Mouse (Mus musculus) embryonic facial prominence, embryonic 15.5 days (tissue): Measurements from ENCODE around the gene Znrf1. TPM values are rescaled to one million over a fixed set of nuclear protein-coding genes. Genes with fewer than 3 reads are reported as not detected.

Experiments used
- ATAC-seq: fragments of 200-750 bp; cut with Nextera tagmentation; 2 replicates; pipeline ENCODE4 v1.8.0; 2017; ENCODE audit warnings: low read depth, moderate TSS enrichment; ENCODE audit not compliant: insufficient number of reproducible peaks, low FRiP score, low TSS enrichment
- H3K27ac ChIP-seq: fragments of 300-500 bp; sonication (generic); replicated peaks from 2 replicates; pipeline ENCODE4 v1.5.1; 2015; ENCODE audit warnings: mild to moderate bottlenecking, inconsistent platforms
- H3K27me3 ChIP-seq: fragments of 300-500 bp; sonication (generic); 2 replicates; pipeline ENCODE4 v1.6.1; 2015; ENCODE audit warnings: inconsistent platforms
- H3K36me3 ChIP-seq: fragments of 300-500 bp; sonication (generic); 2 replicates; pipeline ENCODE4 v1.6.1; 2015; ENCODE audit warnings: mild to moderate bottlenecking, inconsistent platforms
- H3K4me1 ChIP-seq: fragments of 300-500 bp; sonication (generic); 2 replicates; pipeline ENCODE4 v1.6.1; 2015; ENCODE audit warnings: inconsistent platforms
- H3K4me2 ChIP-seq: fragments of 300-500 bp; sonication (generic); replicated peaks from 2 replicates; pipeline ENCODE4 v1.6.1; 2015; ENCODE audit warnings: mild to moderate bottlenecking, inconsistent platforms
- H3K4me3 ChIP-seq: fragments of 300-500 bp; sonication (generic); replicated peaks from 2 replicates; pipeline ENCODE4 v1.5.1; 2015; ENCODE audit warnings: mild to moderate bottlenecking, inconsistent platforms
- H3K9ac ChIP-seq: fragments of 300-500 bp; sonication (generic); 2 replicates; pipeline ENCODE4 v1.6.1; 2015; ENCODE audit warnings: inconsistent platforms
- H3K9me3 ChIP-seq: fragments of 300-500 bp; sonication (generic); replicated peaks from 2 replicates; pipeline ENCODE4 v1.6.1; 2016; ENCODE audit warnings: inconsistent platforms
- WGBS: fragments of 180-500 bp; shearing (Covaris S2); methylation state at CpG from one replicate; pipeline ENCODE4 v1.1.7; 2015; 5-methylcytosine and 5-hydroxymethylcytosine counted together
- polyA plus RNA-seq: library from polyadenylated mRNA; unstranded; fragments of >200 nt; fragmentation: Nextera tagmentation; extraction: Ambion mirVana; gene quantifications from 2 replicates; pipeline ENCODE4 v1.2.1, GENCODE M21; 2015

Znrf1 gene
- polyA plus RNA-seq, 1 experiment from 2014 or later: 42.7 TPM

GRCm38 (mm10) chr8:111535491-111535890 lies 406 bp upstream of the Znrf1 start:
- Histone ChIP-seq H3K36me3 (no peaks in the 10 kb centered on the region), H3K4me3 (peak overlapping the region; percentile 72), H3K9me3 (no peaks in the 10 kb centered on the region), H3K27ac (no peak overlapping the region), H3K4me1 (peaks cover 31% of the 10 kb centered on the region), H3K9ac (no peak overlapping the region), H3K4me2 (peak overlapping the region; percentile 77), H3K27me3 (no peaks in the 10 kb centered on the region)
- WGBS: 33% methylated on average over 5 of the region's 5 CpGs
- no peak for ATAC-seq

GRCm38 (mm10) chr8:111536978-111537764 lies 1.3 kb downstream of the Znrf1 start:
- Histone ChIP-seq H3K4me1 (peaks cover 38% of the 10 kb centered on the region), H3K36me3 (no peaks in the 10 kb centered on the region), H3K27me3 (no peaks in the 10 kb centered on the region), H3K9me3 (no peaks in the 10 kb centered on the region), H3K4me2 (peak overlapping the region; percentile 77), H3K4me3 (peak overlapping the region; percentile 72), H3K27ac (peak overlapping the region; percentile 93), H3K9ac (peak overlapping the region; percentile 74)
- no peak for ATAC-seq
- under 1% methylated on average over 64 of the region's 64 CpGs for WGBS

GRCm38 (mm10) chr8:111537765-111538158 lies 1.9 kb downstream of the Znrf1 start:
- no peak for ATAC-seq
- no peaks in the 10 kb centered on the region for H3K9me3 ChIP-seq
- H3K4me2 ChIP-seq: peak overlapping the region; percentile 77
- peak overlapping the region; percentile 74 for H3K9ac ChIP-seq
- peaks cover 38% of the 10 kb centered on the region for H3K4me1 ChIP-seq
- H3K27ac ChIP-seq: peak overlapping the region; percentile 93
- H3K27me3 ChIP-seq: no peaks in the 10 kb centered on the region
- 3% methylated on average over 8 of the region's 8 CpGs for WGBS
- H3K36me3 ChIP-seq: no peaks in the 10 kb centered on the region
- peak overlapping the region; percentile 72 for H3K4me3 ChIP-seq

- H3K4me3 ChIP-seq: peak overlapping the region; percentile 72
- no peaks in the 10 kb centered on the region for H3K9me3 ChIP-seq
- peak overlapping the region; percentile 93 for H3K27ac ChIP-seq
- ATAC-seq: no peak
- H3K36me3 ChIP-seq: no peaks in the 10 kb centered on the region
- peak overlapping the region; percentile 77 for H3K4me2 ChIP-seq
- H3K9ac ChIP-seq: peak overlapping the region; percentile 74; the same call in 1 of the 2 replicates
- H3K27me3 ChIP-seq: no peaks in the 10 kb centered on the region
- peaks cover 38% of the 10 kb centered on the region for H3K4me1 ChIP-seq
- WGBS: 2% methylated on average over 2 of the region's 2 CpGs
Observed at GRCm38 (mm10) chr8:111538194-111538593, 2.3 kb downstream of the Znrf1 start.

GRCm38 (mm10) chr8:111539422-111540076 lies 3.7 kb downstream of the Znrf1 start:
- ATAC-seq: no peak
- Histone ChIP-seq H3K4me1 (peaks cover 38% of the 10 kb centered on the region), H3K9ac (no peak overlapping the region), H3K9me3 (no peaks in the 10 kb centered on the region), H3K27ac (0 out of 2 replicates have a peak overlapping the region, but pooled peaks have one; percentile 44), H3K4me3 (peak overlapping the region; percentile 72), H3K27me3 (no peaks in the 10 kb centered on the region), H3K36me3 (no peaks in the 10 kb centered on the region), H3K4me2 (peak overlapping the region; percentile 77)
- 34% methylated on average over 10 of the region's 10 CpGs for WGBS

GRCm38 (mm10) chr8:111543712-111544380 lies 7.9 kb downstream of the Znrf1 start:
- Histone ChIP-seq H3K27ac (no peak overlapping the region), H3K27me3 (no peaks in the 10 kb centered on the region), H3K4me1 (peaks cover 26% of the 10 kb centered on the region), H3K9ac (no peak overlapping the region), H3K4me2 (no peak overlapping the region), H3K9me3 (no peaks in the 10 kb centered on the region), H3K36me3 (no peaks in the 10 kb centered on the region; the same call in 1 of the 2 replicates), H3K4me3 (no peak overlapping the region)
- ATAC-seq: no peak
- 94% methylated on average over 9 of the region's 9 CpGs for WGBS

- Histone ChIP-seq H3K36me3 (no peaks in the 10 kb centered on the region; the same call in 1 of the 2 replicates), H3K4me2 (no peak overlapping the region), H3K4me1 (peaks cover 15% of the 10 kb centered on the region; the same call in 1 of the 2 replicates), H3K27me3 (no peaks in the 10 kb centered on the region), H3K4me3 (no peak overlapping the region), H3K9ac (no peak overlapping the region), H3K27ac (no peak overlapping the region), H3K9me3 (no peaks in the 10 kb centered on the region)
- ATAC-seq: no peak
- WGBS: 82% methylated on average over 8 of the region's 8 CpGs
Observed at GRCm38 (mm10) chr8:111545406-111546156, 9.7 kb downstream of the Znrf1 start.

GRCm38 (mm10) chr8:111547144-111547543 lies 11.2 kb downstream of the Znrf1 start:
- Histone ChIP-seq H3K36me3 (no peaks in the 10 kb centered on the region; the same call in 1 of the 2 replicates), H3K4me3 (no peak overlapping the region), H3K27ac (no peak overlapping the region), H3K9me3 (no peaks in the 10 kb centered on the region), H3K27me3 (no peaks in the 10 kb centered on the region), H3K4me1 (peaks cover 13% of the 10 kb centered on the region; the same call in 1 of the 2 replicates), H3K9ac (no peak overlapping the region), H3K4me2 (no peak overlapping the region)
- ATAC-seq: no peak
- 85% methylated on average over 3 of the region's 3 CpGs for WGBS

- Histone ChIP-seq H3K9me3 (no peaks in the 10 kb centered on the region), H3K4me3 (no peak overlapping the region), H3K27me3 (no peaks in the 10 kb centered on the region), H3K36me3 (no peaks in the 10 kb centered on the region; the same call in 1 of the 2 replicates), H3K4me2 (no peak overlapping the region), H3K27ac (no peak overlapping the region), H3K4me1 (peaks cover 13% of the 10 kb centered on the region; the same call in 1 of the 2 replicates), H3K9ac (no peak overlapping the region)
- 65% methylated on average over 6 of the region's 6 CpGs for WGBS
- ATAC-seq: peak; percentile 29; the same call in 1 of the 2 replicates
Observed at GRCm38 (mm10) chr8:111548201-111548600, 12.3 kb downstream of the Znrf1 start.

GRCm38 (mm10) chr8:111550002-111550870 lies 14.3 kb downstream of the Znrf1 start:
- H3K27me3 ChIP-seq: no peaks in the 10 kb centered on the region
- WGBS: 58% methylated on average over 9 of the region's 9 CpGs
- no peaks in the 10 kb centered on the region; the same call in 1 of the 2 replicates for H3K36me3 ChIP-seq
- ATAC-seq: no peak
- no peak overlapping the region for H3K4me3 ChIP-seq
- no peaks in the 10 kb centered on the region for H3K9me3 ChIP-seq
- H3K4me2 ChIP-seq: no peak overlapping the region
- H3K27ac ChIP-seq: 0 out of 2 replicates have a peak overlapping the region, but pooled peaks have one; percentile 13
- H3K4me1 ChIP-seq: peaks cover 17% of the 10 kb centered on the region
- H3K9ac ChIP-seq: no peak overlapping the region
